Mouse (Mus musculus): ENCODE data around the gene Il11. TPM values are rescaled to one million over a fixed set of nuclear protein-coding genes. Genes with fewer than 3 reads are reported as not detected.
A peak's percentile ranks its signal among the peaks of the same experiment; 100 is the strongest.

Il11 gene
- polyA plus RNA-seq, 2 experiments: 0.22 to 0.33 TPM

- H3K9me3 ChIP-seq (ENCODE audit: control insufficient read depth, low read length): no peaks in the 10 kb centered on the region
- H3K27me3 ChIP-seq (ENCODE audit: control insufficient read depth, insufficient read depth, low read length): no peaks in the 10 kb centered on the region
- peaks cover 52% of the 10 kb centered on the region for H3K36me3 ChIP-seq (ENCODE audit: control insufficient read depth, insufficient read depth, low read length)
- WGBS: over 99% methylated on average over 6 of the region's 6 CpGs
- peaks cover 7% of the 10 kb centered on the region for H3K4me1 ChIP-seq (ENCODE audit: control insufficient read depth, insufficient read depth, low read length)
- no peak for DNase-seq (ENCODE audit: low spot score)
- H3K9ac ChIP-seq (ENCODE audit: low read depth, low read length, severe bottlenecking): no peak overlapping the region
- TF ChIP-seq POLR2A (IDR thresholded peaks at IDR 0.05; ENCODE audit: borderline replicate concordance, extremely low read depth, insufficient read depth, insufficient read length): no peak
- H3K4me2 ChIP-seq (replicated peaks; ENCODE audit: low read depth, low read length, severe bottlenecking): no peak overlapping the region
- no peak overlapping the region for H3K27ac ChIP-seq (replicated peaks; ENCODE audit: low read depth, low read length)
- no peak for ATAC-seq (ENCODE audit: low FRiP score, low read depth)
- no peak overlapping the region for H3K4me3 ChIP-seq (replicated peaks; ENCODE audit: low read length)
Measured at GRCm38 (mm10) chr7:4744886-4745285, 37.8 kb downstream of the Il11 start.

GRCm38 (mm10) chr7:4743354-4743753 lies 39.3 kb downstream of the Il11 start:
- Histone ChIP-seq H3K4me1 (ENCODE audit: control insufficient read depth, insufficient read depth, low read length) (peaks cover 12% of the 10 kb centered on the region), H3K4me3 (replicated peaks; ENCODE audit: low read length) (no peak overlapping the region), H3K27me3 (ENCODE audit: control insufficient read depth, insufficient read depth, low read length) (no peaks in the 10 kb centered on the region), H3K9me3 (ENCODE audit: control insufficient read depth, low read length) (no peaks in the 10 kb centered on the region), H3K9ac (ENCODE audit: low read depth, low read length, severe bottlenecking) (no peak overlapping the region), H3K4me2 (replicated peaks; ENCODE audit: low read depth, low read length, severe bottlenecking) (no peak overlapping the region), H3K27ac (replicated peaks; ENCODE audit: low read depth, low read length) (no peak overlapping the region), H3K36me3 (ENCODE audit: control insufficient read depth, insufficient read depth, low read length) (peaks cover 52% of the 10 kb centered on the region)
- ATAC-seq (ENCODE audit: low FRiP score, low read depth): no peak
- no peak for TF ChIP-seq POLR2A (IDR thresholded peaks at IDR 0.05; ENCODE audit: borderline replicate concordance, extremely low read depth, insufficient read depth, insufficient read length)
- DNase-seq (ENCODE audit: low spot score): no peak
- WGBS: 77% methylated on average over 2 of the region's 2 CpGs

DNA sequence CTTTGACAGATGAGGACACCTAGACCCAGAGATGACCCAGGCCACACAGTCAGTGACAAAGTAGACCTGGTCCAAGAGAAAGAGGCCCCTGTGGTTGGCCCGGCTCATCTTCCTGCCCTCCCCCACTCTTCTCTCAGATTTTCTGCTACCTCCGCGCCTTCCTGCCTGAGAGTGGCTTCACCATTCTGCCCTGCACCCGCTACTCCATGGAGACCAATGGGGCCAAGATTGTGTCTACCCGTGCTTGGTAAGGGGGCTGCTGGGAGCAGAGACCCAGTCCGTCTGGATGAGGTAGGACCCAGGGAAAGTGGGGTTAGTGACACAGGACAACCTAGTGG lies 40.2 kb downstream of the Il11 start:
- H3K9me3 ChIP-seq (ENCODE audit: control insufficient read depth, low read length): no peaks in the 10 kb centered on the region
- ATAC-seq (ENCODE audit: low FRiP score, low read depth) (no peak), DNase-seq (ENCODE audit: low spot score) (no peak)
- no peak overlapping the region for H3K4me3 ChIP-seq (replicated peaks; ENCODE audit: low read length)
- H3K36me3 ChIP-seq (ENCODE audit: control insufficient read depth, insufficient read depth, low read length): peaks cover 47% of the 10 kb centered on the region
- no peak overlapping the region for H3K27ac ChIP-seq (replicated peaks; ENCODE audit: low read depth, low read length)
- H3K4me1 ChIP-seq (ENCODE audit: control insufficient read depth, insufficient read depth, low read length): peaks cover 12% of the 10 kb centered on the region
- H3K9ac ChIP-seq (ENCODE audit: low read depth, low read length, severe bottlenecking): 0 out of 2 replicates have a peak overlapping the region, but pooled peaks have one; percentile 31
- 88% methylated on average over 6 of the region's 6 CpGs for WGBS
- no peaks in the 10 kb centered on the region for H3K27me3 ChIP-seq (ENCODE audit: control insufficient read depth, insufficient read depth, low read length)
- TF ChIP-seq POLR2A (IDR thresholded peaks at IDR 0.05; ENCODE audit: borderline replicate concordance, extremely low read depth, insufficient read depth, insufficient read length): no peak
- no peak overlapping the region for H3K4me2 ChIP-seq (replicated peaks; ENCODE audit: low read depth, low read length, severe bottlenecking)

GRCm38 (mm10) chr7:4741672-4742481 lies 40.8 kb downstream of the Il11 start:
- Histone ChIP-seq H3K9ac (ENCODE audit: low read depth, low read length, severe bottlenecking) (0 out of 2 replicates have a peak overlapping the region, but pooled peaks have one; percentile 31), H3K4me1 (ENCODE audit: control insufficient read depth, insufficient read depth, low read length) (peaks cover 12% of the 10 kb centered on the region), H3K27ac (replicated peaks; ENCODE audit: low read depth, low read length) (no peak overlapping the region), H3K9me3 (ENCODE audit: control insufficient read depth, low read length) (no peaks in the 10 kb centered on the region), H3K27me3 (ENCODE audit: control insufficient read depth, insufficient read depth, low read length) (no peaks in the 10 kb centered on the region), H3K36me3 (ENCODE audit: control insufficient read depth, insufficient read depth, low read length) (peaks cover 42% of the 10 kb centered on the region), H3K4me2 (replicated peaks; ENCODE audit: low read depth, low read length, severe bottlenecking) (peak overlapping the region; percentile 80), H3K4me3 (replicated peaks; ENCODE audit: low read length) (peak overlapping the region; percentile 78; the same call in 1 of the 2 replicates)
- TF ChIP-seq POLR2A (IDR thresholded peaks at IDR 0.05; ENCODE audit: borderline replicate concordance, extremely low read depth, insufficient read depth, insufficient read length): no peak
- ATAC-seq (ENCODE audit: low FRiP score, low read depth): no peak
- WGBS: 86% methylated on average over 21 of the region's 21 CpGs
- no peak for DNase-seq (ENCODE audit: low spot score)

GRCm38 (mm10) chr7:4741151-4741550 lies 41.5 kb downstream of the Il11 start:
- no peak for DNase-seq (ENCODE audit: low spot score)
- WGBS: 15% methylated on average over 4 of the region's 4 CpGs
- H3K4me2 ChIP-seq (replicated peaks; ENCODE audit: low read depth, low read length, severe bottlenecking): peak overlapping the region; percentile 80
- peaks cover 12% of the 10 kb centered on the region for H3K4me1 ChIP-seq (ENCODE audit: control insufficient read depth, insufficient read depth, low read length)
- peak overlapping the region; percentile 78 for H3K4me3 ChIP-seq (replicated peaks; ENCODE audit: low read length)
- H3K9me3 ChIP-seq (ENCODE audit: control insufficient read depth, low read length): no peaks in the 10 kb centered on the region
- ATAC-seq (ENCODE audit: low FRiP score, low read depth): no peak
- peak overlapping the region; percentile 81 for H3K9ac ChIP-seq (ENCODE audit: low read depth, low read length, severe bottlenecking)
- H3K27ac ChIP-seq (replicated peaks; ENCODE audit: low read depth, low read length): peak overlapping the region; percentile 77; the same call in 1 of the 2 replicates
- peaks cover 36% of the 10 kb centered on the region for H3K36me3 ChIP-seq (ENCODE audit: control insufficient read depth, insufficient read depth, low read length)
- no peaks in the 10 kb centered on the region for H3K27me3 ChIP-seq (ENCODE audit: control insufficient read depth, insufficient read depth, low read length)
- no peak for TF ChIP-seq POLR2A (IDR thresholded peaks at IDR 0.05; ENCODE audit: borderline replicate concordance, extremely low read depth, insufficient read depth, insufficient read length)
